Mouse (Mus musculus) stomach, postnatal 0 days (tissue): ENCODE data around the gene Paxip1.

Experiments
- CTCF ChIP-seq: IDR thresholded peaks from 2 replicates; pipeline ENCODE4 v1.5.1; 2016; ENCODE audit warnings: antibody characterized with exemption, low read depth, mild to moderate bottlenecking, moderate library complexity
- EP300 ChIP-seq: optimal IDR thresholded peaks from 2 replicates; pipeline ENCODE3; 2016; ENCODE audit warnings: antibody characterized with exemption

DNA sequence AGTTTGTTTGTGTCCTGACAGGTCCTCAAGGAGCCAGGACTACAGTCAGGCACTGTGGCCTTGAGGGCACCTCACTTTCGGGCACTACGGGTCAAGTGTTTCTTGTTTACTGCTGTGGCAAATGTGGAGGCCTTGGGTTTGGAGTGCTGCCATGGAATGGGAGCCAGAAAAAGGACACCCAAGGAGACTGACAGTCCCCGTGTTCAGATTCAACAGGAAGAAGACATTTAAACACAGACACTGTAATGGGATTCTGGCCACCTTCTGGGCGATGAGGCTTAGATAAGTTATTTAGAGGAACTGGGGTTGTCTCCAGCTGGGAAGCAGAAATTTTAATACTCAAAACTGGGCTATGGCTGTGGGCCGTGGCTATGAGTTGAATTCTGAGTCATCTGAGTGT, 60.8 kb downstream of the Paxip1 start:
- TF ChIP-seq CTCF (no peak), EP300 (no peak)
